Mouse (Mus musculus) CH12.LX (cell line): ENCODE results near the gene Tmem129. TPM values are rescaled to one million over a fixed set of nuclear protein-coding genes. Genes with fewer than 3 reads are reported as not detected.

ENCODE experiments used
- DNase-seq: peaks from one replicate; pipeline ENCODE4 v3.0.0-alpha.2; 2013; ENCODE audit errors: extremely low read depth
- H3K27ac ChIP-seq: 2 replicates; pipeline ENCODE4 v1.5.1; 2012; ENCODE audit warnings: low read depth, mild to moderate bottlenecking, control low read depth, moderate library complexity; ENCODE audit not compliant: insufficient read depth
- H3K27me3 ChIP-seq: replicated peaks from 2 replicates; pipeline ENCODE3; 2012; ENCODE audit warnings: inconsistent platforms
- H3K36me3 ChIP-seq, 2 experiments: replicated peaks in 1 of 2; 2 replicates each; pipeline versions ENCODE3 to v1.6.1; 2012; ENCODE audit warnings: inconsistent platforms in 1 of 2, low read length in 1 of 2, mild to moderate bottlenecking in 1 of 2, mixed read lengths in 1 of 2, moderate library complexity in 1 of 2; ENCODE audit not compliant: control insufficient read depth in 1 of 2, insufficient read depth in 1 of 2
- H3K4me1 ChIP-seq, 2 experiments: 2 replicates each; pipeline ENCODE4 v1.6.1; 2012; ENCODE audit warnings: inconsistent platforms in 1 of 2, moderate library complexity in 1 of 2; ENCODE audit not compliant: insufficient read depth in 2 of 2, control insufficient read depth in 1 of 2
- H3K4me2 ChIP-seq: 2 replicates; pipeline ENCODE4 v1.6.1; 2012; ENCODE audit warnings: low read depth, mild to moderate bottlenecking, control low read depth; ENCODE audit not compliant: poor library complexity, insufficient read depth, severe bottlenecking
- H3K4me3 ChIP-seq, 3 experiments: fragments of 150-350 bp in 1 of 3; sonication (generic) in 1 of 3; replicated peaks in 1 of 3; 2 replicates each; pipeline versions ENCODE3 to v1.5.1; 2011 to 2012; ENCODE audit warnings: low read depth in 2 of 3, low read length in 2 of 3, mild to moderate bottlenecking in 2 of 3, moderate library complexity in 2 of 3, control low read depth in 1 of 3, improper control_type of control experiment in 1 of 3, inconsistent platforms in 1 of 3, mixed read lengths in 1 of 3; ENCODE audit not compliant: poor library complexity in 1 of 3
- H3K79me2 ChIP-seq: replicated peaks from 2 replicates; pipeline ENCODE4 v1.6.1; 2012; ENCODE audit warnings: mild to moderate bottlenecking, moderate library complexity; ENCODE audit not compliant: control insufficient read depth, poor library complexity, insufficient read depth, severe bottlenecking; ENCODE audit errors: extremely low read depth
- H3K9ac ChIP-seq: 2 replicates; pipeline ENCODE4 v1.6.1; 2012; ENCODE audit warnings: low read depth, mild to moderate bottlenecking, control low read depth, moderate library complexity; ENCODE audit not compliant: insufficient read depth
- H3K9me3 ChIP-seq: replicated peaks from 2 replicates; pipeline ENCODE3; 2012; ENCODE audit warnings: low read length, inconsistent platforms, mixed read lengths
- CHD1 ChIP-seq: IDR thresholded peaks from 2 replicates; pipeline ENCODE4 v1.6.1; 2012; ENCODE audit warnings: low read depth, low read length, improper control_type of control experiment, inconsistent platforms
- ELF1 ChIP-seq: IDR thresholded peaks from 2 replicates; pipeline ENCODE4 v1.6.1; 2014; ENCODE audit warnings: low read depth, mild to moderate bottlenecking, inconsistent platforms, low read length, improper control_type of control experiment
- HCFC1 ChIP-seq: IDR thresholded peaks from 2 replicates; pipeline ENCODE4 v1.6.1; 2012; ENCODE audit warnings: low read depth, mild to moderate bottlenecking, inconsistent platforms, low read length, improper control_type of control experiment
- JUND ChIP-seq: conservative IDR thresholded peaks from 2 replicates; pipeline ENCODE4 v1.6.1; 2011; ENCODE audit warnings: low read depth, low read length, improper control_type of control experiment
- MEF2A ChIP-seq: IDR thresholded peaks from 2 replicates; pipeline ENCODE4 v1.6.1; 2014; ENCODE audit warnings: low read depth, mild to moderate bottlenecking, inconsistent platforms, low read length, improper control_type of control experiment, borderline replicate concordance
- PAX5 ChIP-seq: IDR thresholded peaks from 2 replicates; pipeline ENCODE4 v1.6.1; 2012; ENCODE audit warnings: low read length, inconsistent platforms, mixed read lengths
- RAD21 ChIP-seq: IDR thresholded peaks from 2 replicates; pipeline ENCODE4 v1.6.1; 2011; ENCODE audit warnings: low read depth, mild to moderate bottlenecking, low read length, improper control_type of control experiment, moderate library complexity
- RCOR1 ChIP-seq: conservative IDR thresholded peaks from 2 replicates; pipeline ENCODE4 v1.6.1; 2012; ENCODE audit warnings: low read depth, mild to moderate bottlenecking, inconsistent platforms, low read length, improper control_type of control experiment
- TBP ChIP-seq: conservative IDR thresholded peaks from 2 replicates; pipeline ENCODE4 v1.6.1; 2011; ENCODE audit warnings: low read depth, low read length, improper control_type of control experiment
- ZC3H11A ChIP-seq: IDR thresholded peaks from 2 replicates; pipeline ENCODE4 v1.6.1; 2012; ENCODE audit warnings: low read depth, mild to moderate bottlenecking, inconsistent platforms, low read length, improper control_type of control experiment
- dilution Hi-C: fragments of 300-500 bp; cut with MboI; formaldehyde crosslinking; loops from 2 replicates; pipeline ENCODE4 v1.14.3; 2020; ENCODE audit warnings: low sequenced_read_pairs; ENCODE audit not compliant: extremely low pct_unique_long_range_greater_than_20kb, extremely low pct_ligation_motif_present
- in situ Hi-C: fragments of 300-500 bp; cut with MboI; formaldehyde crosslinking; loops from 3 replicates; pipeline ENCODE4 v1.14.3; 2019; ENCODE audit warnings: low sequenced_read_pairs, low pct_ligation_motif_present, low pct_unique_long_range_greater_than_20kb, mixed read lengths
- polyA plus RNA-seq: library from polyadenylated mRNA; unstranded; fragments of >175 nt; gene quantifications from 2 replicates; pipeline ENCODE4 v1.2.1, GENCODE M21; 2012; ENCODE audit warnings: low read depth; ENCODE audit not compliant: insufficient read length
- total RNA-seq, 2 experiments: library from RNA; depleted of rRNA; stranded (reverse); fragments of 300-350 nt in 1 of 2; fragments of >200 nt in 1 of 2; gene quantifications; 2 replicates each; pipeline ENCODE4 v1.2.3; 2012 to 2014

The Tmem129 gene
- total and polyA plus RNA-seq, 3 experiments, result 10.8 to 15.2 (median 12.7) TPM

DNA sequence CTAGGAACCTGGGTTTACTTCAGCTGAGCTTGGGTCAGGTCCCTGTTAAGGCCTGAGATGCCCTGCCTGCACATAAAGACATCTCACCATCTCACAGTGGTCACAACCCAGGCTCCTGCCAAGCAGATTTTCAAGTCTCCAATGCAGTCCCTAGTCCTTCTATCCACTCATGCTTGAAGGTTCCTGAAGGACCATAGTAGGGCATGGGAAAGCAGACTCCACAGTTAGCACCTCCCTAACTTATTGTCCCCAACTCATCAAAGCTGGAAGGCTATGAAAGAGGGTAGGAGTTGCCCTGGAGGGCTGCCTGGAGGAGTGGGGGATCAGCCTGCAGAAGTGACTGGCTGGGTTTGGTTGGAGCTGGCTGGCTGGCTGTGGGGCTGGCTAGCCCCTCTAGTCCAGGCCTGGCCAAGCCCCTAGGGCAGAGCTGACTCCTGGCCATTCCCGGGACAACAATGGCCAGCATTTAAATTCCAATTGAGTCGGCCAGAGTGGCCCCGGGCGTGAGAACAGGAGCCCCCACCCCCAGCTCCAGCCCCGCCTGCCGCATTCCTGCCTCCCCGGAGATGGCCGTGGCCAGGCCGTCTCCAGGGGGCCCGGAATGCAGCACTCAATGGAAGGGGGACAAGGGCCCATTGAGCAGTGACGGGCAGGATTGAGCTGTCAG lies 46.9 kb upstream of the Tmem129 start:
- H3K4me2 ChIP-seq, result no peak overlapping the region
- H3K79me2 ChIP-seq, result no peaks in the 10 kb centered on the region
- H3K4me3 ChIP-seq, result no peak overlapping the region
- dilution Hi-C loops, result no loop called here
- no peak for DNase-seq
- no peaks in the 10 kb centered on the region for H3K4me1 ChIP-seq
- no peak overlapping the region for H3K27ac ChIP-seq
- H3K9ac ChIP-seq, result no peak overlapping the region
- in situ Hi-C loops, result no loop called here
- no peaks in the 10 kb centered on the region for H3K9me3 ChIP-seq
- no peak for TF ChIP-seq RAD21
- no peak for TF ChIP-seq TBP
- no peak for TF ChIP-seq MEF2A
- peaks cover 76% of the 10 kb centered on the region for H3K27me3 ChIP-seq
- no peaks in the 10 kb centered on the region for H3K36me3 ChIP-seq

DNA sequence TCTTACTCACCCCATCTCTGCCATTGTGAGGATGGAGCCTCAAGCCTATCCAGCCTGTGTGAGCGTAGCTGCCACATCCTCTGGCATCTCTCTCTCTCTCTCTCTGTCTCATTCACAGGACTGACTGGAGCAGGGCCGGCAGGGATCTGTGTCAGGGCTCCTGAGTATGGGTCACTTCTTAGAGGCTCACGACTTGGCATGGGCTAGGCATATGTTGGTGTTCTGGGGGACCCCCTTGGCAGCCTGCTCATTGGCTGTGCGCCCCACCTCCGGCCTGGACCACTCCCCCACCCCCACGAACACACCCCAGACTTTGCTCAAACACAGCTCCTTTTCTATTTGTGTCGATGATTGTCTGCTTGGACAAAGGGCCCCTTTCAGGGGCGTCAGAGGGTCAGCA lies 45.8 kb upstream of the Tmem129 start:
- H3K79me2 ChIP-seq, result no peaks in the 10 kb centered on the region
- dilution Hi-C loops (no loop called here), in situ Hi-C loops (no loop called here)
- H3K27ac ChIP-seq, result no peak overlapping the region
- no peak overlapping the region for H3K9ac ChIP-seq
- H3K4me1 ChIP-seq, result no peaks in the 10 kb centered on the region
- no peak for DNase-seq
- no peaks in the 10 kb centered on the region for H3K9me3 ChIP-seq
- no peaks in the 10 kb centered on the region for H3K36me3 ChIP-seq
- no peak overlapping the region for H3K4me3 ChIP-seq
- peaks cover 87% of the 10 kb centered on the region for H3K27me3 ChIP-seq
- no peak overlapping the region for H3K4me2 ChIP-seq
- no peak for TF ChIP-seq HCFC1

DNA sequence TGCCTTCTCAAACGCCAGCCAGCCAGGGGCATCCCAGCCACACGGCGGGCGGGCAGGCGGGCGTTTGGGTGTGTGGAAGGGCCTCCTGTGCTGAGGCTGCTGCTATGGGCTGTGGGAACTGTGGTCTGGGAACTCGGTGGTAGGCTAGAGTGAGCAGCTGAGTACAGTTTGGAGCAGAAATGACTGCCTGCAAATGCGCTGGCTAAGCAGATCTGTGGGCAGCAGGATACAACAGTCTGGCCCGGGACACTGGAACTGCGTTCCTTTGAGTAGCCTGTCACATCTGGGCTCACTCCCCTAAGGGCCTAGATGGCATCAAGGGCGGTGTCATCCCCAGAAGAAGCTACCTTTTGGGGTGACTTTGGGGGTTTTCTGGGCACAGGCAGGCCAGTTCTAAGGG lies 43.6 kb upstream of the Tmem129 start:
- Histone ChIP-seq H3K36me3 (no peaks in the 10 kb centered on the region), H3K27me3 (peaks cover 89% of the 10 kb centered on the region), H3K27ac (no peak overlapping the region), H3K9ac (no peak overlapping the region), H3K4me3 (no peak overlapping the region), H3K79me2 (no peaks in the 10 kb centered on the region), H3K9me3 (no peaks in the 10 kb centered on the region), H3K4me2 (no peak overlapping the region), H3K4me1 (peaks cover 0 to 3% of the 10 kb centered on the region in 2 experiments; a peak in 1 of 4 replicates)
- dilution Hi-C loops (no loop called here), in situ Hi-C loops (no loop called here)
- no peak for TF ChIP-seq ZC3H11A
- TF ChIP-seq CHD1, result no peak
- TF ChIP-seq RCOR1, result no peak
- TF ChIP-seq PAX5, result no peak
- TF ChIP-seq JUND, result no peak
- TF ChIP-seq ELF1, result no peak
- no peak for DNase-seq
